Mouse (Mus musculus) myocyte (in vitro differentiated cells): ENCODE results near the gene Fau. TPM values are rescaled to one million over a fixed set of nuclear protein-coding genes. Genes with fewer than 3 reads are reported as not detected.

Source experiments
- H3K27me3 ChIP-seq: one replicate; pipeline ENCODE4 v1.6.1; 2011; ENCODE audit not compliant: control insufficient read depth, insufficient read depth, insufficient read length
- H3K36me3 ChIP-seq: one replicate; pipeline ENCODE4 v1.6.1; 2011; ENCODE audit not compliant: control insufficient read depth, insufficient read depth
- H3K4me2 ChIP-seq: one replicate; pipeline ENCODE4 v1.6.1; 2011; ENCODE audit warnings: low read depth, control low read depth
- H3K4me3 ChIP-seq: one replicate; pipeline ENCODE4 v1.5.1; 2011; ENCODE audit warnings: mild to moderate bottlenecking, control low read depth, moderate library complexity
- H3K79me2 ChIP-seq: one replicate; pipeline ENCODE4 v1.6.1; 2011; ENCODE audit not compliant: control insufficient read depth, insufficient read depth
- H3ac ChIP-seq: one replicate; pipeline ENCODE4 v1.6.1; 2011; ENCODE audit not compliant: control insufficient read depth, insufficient read length
- CEBPB ChIP-seq: IDR thresholded peaks from 2 replicates; pipeline ENCODE4 v1.6.1; 2011; ENCODE audit warnings: mild to moderate bottlenecking, moderate library complexity; ENCODE audit not compliant: poor library complexity, insufficient read depth, severe bottlenecking
- E2F4 ChIP-seq: IDR thresholded peaks from one replicate; pipeline ENCODE4 v1.6.1; 2011; ENCODE audit warnings: mild to moderate bottlenecking, control low read depth, moderate library complexity; ENCODE audit not compliant: insufficient read depth
- MAX ChIP-seq: IDR thresholded peaks from one replicate; pipeline ENCODE4 v1.6.1; 2011; ENCODE audit warnings: low read depth, mild to moderate bottlenecking, control low read depth
- MYOD1 ChIP-seq, 3 experiments: IDR thresholded peaks; one replicate each; pipeline ENCODE4 v1.6.1; 2011; ENCODE audit warnings: control low read depth in 2 of 3, low read depth in 2 of 3, mild to moderate bottlenecking in 2 of 3, moderate library complexity in 1 of 3; ENCODE audit not compliant: insufficient read length in 2 of 3, control insufficient read depth in 1 of 3
- MYOG ChIP-seq, 3 experiments: IDR thresholded peaks; one replicate each; pipeline ENCODE4 v1.6.1; 2011; ENCODE audit warnings: control low read depth in 2 of 3, low read depth in 2 of 3, mild to moderate bottlenecking in 2 of 3; ENCODE audit not compliant: insufficient read length in 2 of 3, control insufficient read depth in 1 of 3, insufficient read depth in 1 of 3
- POLR2A ChIP-seq: IDR thresholded peaks from one replicate; pipeline ENCODE4 v1.6.1; 2011; ENCODE audit warnings: low read depth, mild to moderate bottlenecking, control low read depth, moderate library complexity; ENCODE audit not compliant: insufficient read length
- POLR2AphosphoS2 ChIP-seq: IDR thresholded peaks from one replicate; pipeline ENCODE4 v1.6.1; 2011; ENCODE audit warnings: low read depth, control low read depth; ENCODE audit not compliant: insufficient read length
- REST ChIP-seq: IDR thresholded peaks from one replicate; pipeline ENCODE4 v1.6.1; 2011; ENCODE audit warnings: mild to moderate bottlenecking, control low read depth, moderate library complexity; ENCODE audit not compliant: insufficient read depth, insufficient read length
- SRF ChIP-seq: IDR thresholded peaks from one replicate; pipeline ENCODE4 v1.6.1; 2011; ENCODE audit warnings: low read depth; ENCODE audit not compliant: control insufficient read depth, insufficient read length
- TCF12 ChIP-seq: IDR thresholded peaks from one replicate; pipeline ENCODE4 v1.6.1; 2011; ENCODE audit warnings: mild to moderate bottlenecking, control low read depth; ENCODE audit not compliant: poor library complexity, insufficient read depth, severe bottlenecking
- TCF3 ChIP-seq: IDR thresholded peaks from one replicate; pipeline ENCODE4 v1.6.1; 2011; ENCODE audit warnings: low read depth, control low read depth; ENCODE audit not compliant: insufficient read length
- USF1 ChIP-seq: IDR thresholded peaks from one replicate; pipeline ENCODE4 v1.6.1; 2011; ENCODE audit warnings: low read depth, mild to moderate bottlenecking, control low read depth, moderate library complexity
- polyA plus RNA-seq: library from polyadenylated mRNA; unstranded; fragments of >200 nt; fragmentation: generic; extraction: Trizol; gene quantifications from one replicate; pipeline ENCODE4 v1.2.1, GENCODE M21; 2012; ENCODE audit warnings: missing spikeins

Gene Fau
- polyA plus RNA-seq, 1 experiment, result 2,772 TPM

- no peaks in the 10 kb centered on the region for H3K27me3 ChIP-seq
- H3K4me3 ChIP-seq, result peak overlapping the region; percentile 94
- peak overlapping the region; percentile 46 for H3ac ChIP-seq
- TF ChIP-seq POLR2AphosphoS2, result peak; percentile 39
- TF ChIP-seq MAX, result no peak
- peak overlapping the region; percentile 95 for H3K4me2 ChIP-seq
- H3K79me2 ChIP-seq, result peaks cover 16% of the 10 kb centered on the region
- H3K36me3 ChIP-seq, result peaks cover 17% of the 10 kb centered on the region
Observed at GRCm38 (mm10) chr19:6047899-6048166, 9.8 kb upstream of the Fau start.

- TF ChIP-seq POLR2AphosphoS2, result no peak
- TF ChIP-seq MYOG (IDR thresholded peaks at IDR 0.05; ENCODE audit: control insufficient read depth in 1 of 3, insufficient read depth in 1 of 3, insufficient read length in 2 of 3, low read depth in 2 of 3), result no peak
- peak; percentile 8 for TF ChIP-seq POLR2A
- TF ChIP-seq TCF12, result no peak
- H3K27me3 ChIP-seq, result no peaks in the 10 kb centered on the region
- H3K79me2 ChIP-seq, result peaks cover 16% of the 10 kb centered on the region
- peaks cover 23% of the 10 kb centered on the region for H3K36me3 ChIP-seq
- H3ac ChIP-seq, result no peak overlapping the region
- peak overlapping the region; percentile 94 for H3K4me3 ChIP-seq
- H3K4me2 ChIP-seq, result no peak overlapping the region
Observed at GRCm38 (mm10) chr19:6048681-6049410, 8.8 kb upstream of the Fau start.

GRCm38 (mm10) chr19:6052516-6052915, 5.1 kb upstream of the Fau start:
- Histone ChIP-seq H3K4me3 (no peak overlapping the region), H3K79me2 (peaks cover 45% of the 10 kb centered on the region), H3K27me3 (no peaks in the 10 kb centered on the region), H3K36me3 (peaks cover 34% of the 10 kb centered on the region), H3ac (no peak overlapping the region), H3K4me2 (no peak overlapping the region)
- TF ChIP-seq POLR2A (peak; percentile 28), MYOD1 (IDR thresholded peaks at IDR 0.05; ENCODE audit: control insufficient read depth in 1 of 3, insufficient read length in 2 of 3, low read depth in 2 of 3) (no peak), MYOG (IDR thresholded peaks at IDR 0.05; ENCODE audit: control insufficient read depth in 1 of 3, insufficient read depth in 1 of 3, insufficient read length in 2 of 3, low read depth in 2 of 3) (no peak)

- peaks cover 40% of the 10 kb centered on the region for H3K36me3 ChIP-seq
- H3K79me2 ChIP-seq, result peaks cover 47% of the 10 kb centered on the region
- H3K4me2 ChIP-seq, result no peak overlapping the region
- no peak overlapping the region for H3ac ChIP-seq
- H3K4me3 ChIP-seq, result no peak overlapping the region
- no peaks in the 10 kb centered on the region for H3K27me3 ChIP-seq
- TF ChIP-seq TCF12, result no peak
- TF ChIP-seq POLR2A, result no peak
- no peak for TF ChIP-seq POLR2AphosphoS2
- no peak for TF ChIP-seq TCF3
- no peak for TF ChIP-seq MYOD1 (IDR thresholded peaks at IDR 0.05; ENCODE audit: control insufficient read depth in 1 of 3, insufficient read length in 2 of 3, low read depth in 2 of 3)
- TF ChIP-seq MAX, result no peak
- no peak for TF ChIP-seq SRF
- no peak for TF ChIP-seq CEBPB
- no peak for TF ChIP-seq USF1
- TF ChIP-seq E2F4, result no peak
- no peak for TF ChIP-seq REST
- no peak for TF ChIP-seq MYOG (IDR thresholded peaks at IDR 0.05; ENCODE audit: control insufficient read depth in 1 of 3, insufficient read depth in 1 of 3, insufficient read length in 2 of 3, low read depth in 2 of 3)
Observed at GRCm38 (mm10) chr19:6054296-6054695, 3.3 kb upstream of the Fau start.

- Histone ChIP-seq H3K4me3 (peak overlapping the region; percentile 96), H3K4me2 (peak overlapping the region; percentile 86), H3K79me2 (peaks cover 47% of the 10 kb centered on the region), H3K27me3 (no peaks in the 10 kb centered on the region), H3ac (peak overlapping the region; percentile 43), H3K36me3 (peaks cover 27% of the 10 kb centered on the region)
- no peak for TF ChIP-seq POLR2AphosphoS2
- no peak for TF ChIP-seq SRF
- no peak for TF ChIP-seq USF1
- TF ChIP-seq POLR2A, result no peak
- TF ChIP-seq MYOG (IDR thresholded peaks at IDR 0.05; ENCODE audit: control insufficient read depth in 1 of 3, insufficient read depth in 1 of 3, insufficient read length in 2 of 3, low read depth in 2 of 3), result no peak
Observed at GRCm38 (mm10) chr19:6056696-6057095, 948 bp upstream of the Fau start.

GRCm38 (mm10) chr19:6058513-6058912, 869 bp downstream of the Fau start:
- Histone ChIP-seq H3K79me2 (peaks cover 65% of the 10 kb centered on the region), H3K27me3 (no peaks in the 10 kb centered on the region), H3K36me3 (peaks cover 18% of the 10 kb centered on the region), H3K4me3 (peak overlapping the region; percentile 96), H3K4me2 (peak overlapping the region; percentile 98), H3ac (peak overlapping the region; percentile 43)
- TF ChIP-seq TCF12 (no peak), POLR2A (no peak), USF1 (no peak), CEBPB (peak; percentile 57), SRF (no peak), TCF3 (no peak), MAX (no peak), REST (no peak)
